Comparison of ENCODE assay signal across 13 mouse cellular contexts in genomic region chr17:26893492-26893891, GRCm38 (mm10). TPM values are rescaled to one million over a fixed set of nuclear protein-coding genes. Genes with fewer than 3 reads are reported as not detected.
DNase-seq lines count a peak whose midpoint lies in the region; ATAC-seq lines count a peak whose summit lies in the region.
"Had no signal": no experiment of that assay in that cellular context is flagged by ENCODE, and none has a peak within 500 bp of the region (broad histone marks: within the 10 kb centered on the region; RNA-seq: fewer than 3 reads in every experiment).

No protein-coding gene starts in this region.

- no peaks in the 10 kb centered on the region for H3K9me3 ChIP-seq in forebrain, embryonic 14.5 days (replicated peaks; ENCODE audit: control insufficient read depth, low read length)
- H3K9me3 ChIP-seq in forebrain, embryonic 10.5 days = no peaks in the 10 kb centered on the region
- H3K9me3 ChIP-seq in hindbrain, embryonic 10.5 days = no peaks in the 10 kb centered on the region
- H3K9me3 ChIP-seq in hindbrain, embryonic 13.5 days = no peaks in the 10 kb centered on the region
- no peaks in the 10 kb centered on the region for H3K9me3 ChIP-seq in heart, embryonic 15.5 days (replicated peaks)
- H3K9me3 ChIP-seq: midbrain, embryonic 10.5 days had no signal

- peak overlapping the region; percentile 23; the same call in 1 of the 2 replicates for H3K27ac ChIP-seq in forebrain, embryonic 14.5 days (ENCODE audit: low read depth, low read length)
- H3K27ac ChIP-seq in forebrain, embryonic 10.5 days = no peak overlapping the region
- H3K27ac ChIP-seq in hindbrain, embryonic 10.5 days = no peak overlapping the region
- H3K27ac ChIP-seq in hindbrain, embryonic 13.5 days = no peak overlapping the region
- H3K27ac ChIP-seq in heart, embryonic 15.5 days = peak overlapping the region; percentile 96
- H3K27ac ChIP-seq: liver, embryonic 14.5 days; midbrain, embryonic 10.5 days had no signal

- ATAC-seq in forebrain, embryonic 14.5 days = no peak
- ATAC-seq in hindbrain, embryonic 13.5 days (ENCODE audit: low FRiP score) = no peak
- ATAC-seq in heart, embryonic 15.5 days (replicated peaks; ENCODE audit: insufficient number of reproducible peaks, insufficient read depth, low FRiP score, low read depth) = no peak

- H3K9ac ChIP-seq in forebrain, embryonic 14.5 days (ENCODE audit: low read length) = peak overlapping the region; percentile 6
- H3K9ac ChIP-seq in hindbrain, embryonic 13.5 days = no peak overlapping the region
- no peak overlapping the region for H3K9ac ChIP-seq in heart, embryonic 15.5 days
- H3K9ac ChIP-seq: liver, embryonic 14.5 days had no signal

- no peak for DNase-seq in forebrain, embryonic 14.5 days (ENCODE audit: low spot score)
- DNase-seq in forebrain, embryonic 10.5 days (ENCODE audit: extremely low spot score, low spot score) = no peak
- peak; percentile 3 for DNase-seq in hindbrain, embryonic 10.5 days (ENCODE audit: low spot score)
- DNase-seq in Muller cell, postnatal 12 days (ENCODE audit: inconsistent ontology term) = peak; percentile 11
- no peak for DNase-seq in spleen, postnatal 4 days (ENCODE audit: low spot score in 2 of 2)
- no peak for DNase-seq in thymus, postnatal 14 days
- DNase-seq: adrenal gland, adult 2 months; gastrocnemius, postnatal 36 days had no signal

- 55% methylated on average over 6 of the region's 6 CpGs for WGBS in forebrain, embryonic 14.5 days
- 68% methylated on average over 6 of the region's 6 CpGs for WGBS in forebrain, embryonic 10.5 days
- 49% methylated on average over 6 of the region's 6 CpGs for WGBS in hindbrain, embryonic 10.5 days
- 48% methylated on average over 6 of the region's 6 CpGs for WGBS in hindbrain, embryonic 13.5 days
- 36% methylated on average over 6 of the region's 6 CpGs for WGBS in heart, embryonic 15.5 days

- H3K4me2 ChIP-seq in forebrain, embryonic 14.5 days (ENCODE audit: low read length) = no peak overlapping the region
- no peak overlapping the region for H3K4me2 ChIP-seq in hindbrain, embryonic 13.5 days
- H3K4me2 ChIP-seq in heart, embryonic 15.5 days = peak overlapping the region; percentile 53

- no peak overlapping the region for H3K4me3 ChIP-seq in forebrain, embryonic 14.5 days (ENCODE audit: low read depth, low read length)
- no peak overlapping the region for H3K4me3 ChIP-seq in forebrain, embryonic 10.5 days
- no peak overlapping the region for H3K4me3 ChIP-seq in hindbrain, embryonic 10.5 days
- H3K4me3 ChIP-seq in hindbrain, embryonic 13.5 days = no peak overlapping the region
- H3K4me3 ChIP-seq in heart, embryonic 15.5 days = no peak overlapping the region
- H3K4me3 ChIP-seq: midbrain, embryonic 10.5 days had no signal

- peaks cover 16% of the 10 kb centered on the region for H3K4me1 ChIP-seq in forebrain, embryonic 14.5 days (ENCODE audit: control insufficient read depth, insufficient read depth, low read length)
- H3K4me1 ChIP-seq in forebrain, embryonic 10.5 days = peaks cover 22% of the 10 kb centered on the region
- H3K4me1 ChIP-seq in hindbrain, embryonic 10.5 days (replicated peaks) = peaks cover 31% of the 10 kb centered on the region
- peaks cover 23% of the 10 kb centered on the region for H3K4me1 ChIP-seq in hindbrain, embryonic 13.5 days (replicated peaks)
- H3K4me1 ChIP-seq in heart, embryonic 15.5 days (replicated peaks) = peaks cover 44% of the 10 kb centered on the region

- H3K27me3 ChIP-seq in forebrain, embryonic 14.5 days (replicated peaks; ENCODE audit: control insufficient read depth, insufficient read depth, low read length) = peaks cover 6% of the 10 kb centered on the region; the same call in 1 of the 2 replicates
- peaks cover 20% of the 10 kb centered on the region; the same call in 1 of the 2 replicates for H3K27me3 ChIP-seq in forebrain, embryonic 10.5 days (ENCODE audit: poor library complexity, severe bottlenecking)
- H3K27me3 ChIP-seq in hindbrain, embryonic 10.5 days (ENCODE audit: insufficient read depth, poor library complexity, severe bottlenecking) = peaks cover 23% of the 10 kb centered on the region
- H3K27me3 ChIP-seq in hindbrain, embryonic 13.5 days = peaks cover 41% of the 10 kb centered on the region
- H3K27me3 ChIP-seq in heart, embryonic 15.5 days = no peaks in the 10 kb centered on the region

- no peaks in the 10 kb centered on the region for H3K36me3 ChIP-seq in forebrain, embryonic 14.5 days (ENCODE audit: control insufficient read depth, insufficient read depth, low read length)
- H3K36me3 ChIP-seq in forebrain, embryonic 10.5 days (replicated peaks) = no peaks in the 10 kb centered on the region
- no peaks in the 10 kb centered on the region for H3K36me3 ChIP-seq in hindbrain, embryonic 10.5 days
- H3K36me3 ChIP-seq in hindbrain, embryonic 13.5 days = no peaks in the 10 kb centered on the region
- no peaks in the 10 kb centered on the region for H3K36me3 ChIP-seq in heart, embryonic 15.5 days
- H3K36me3 ChIP-seq: midbrain, embryonic 10.5 days had no signal

RNA-seq across cellular contexts. Expression of gene Kifc5b, which starts 23.4 kb away (rescaled TPM):
- polyA plus RNA-seq in forebrain, embryonic 14.5 days (2014; fragmentation: Nextera tagmentation; extraction: Ambion mirVana) = 2.4 and 3.0 TPM in 2 replicates
- polyA plus RNA-seq in forebrain, embryonic 10.5 days (2016; fragmentation: Nextera tagmentation; extraction: Ambion mirVana) = 11.7 and 12.5 TPM in 2 replicates
- 9.2 and 12.0 TPM in 2 replicates for polyA plus RNA-seq in hindbrain, embryonic 10.5 days (2016; fragmentation: Nextera tagmentation; extraction: Ambion mirVana)
- 3.6 and 4.5 TPM in 2 replicates for polyA plus RNA-seq in hindbrain, embryonic 13.5 days (2015; fragmentation: Nextera tagmentation; extraction: Ambion mirVana)
- 5.3 and 7.4 TPM in 2 replicates for polyA plus RNA-seq in heart, embryonic 15.5 days (2015; fragmentation: Nextera tagmentation; extraction: Ambion mirVana)

RNA-seq across cellular contexts. Expression of gene Phf1, which starts 39.4 kb away (rescaled TPM):
- 10.0 and 12.1 TPM in 2 replicates for polyA plus RNA-seq in forebrain, embryonic 14.5 days (2014; fragmentation: Nextera tagmentation; extraction: Ambion mirVana)
- polyA plus RNA-seq in forebrain, embryonic 10.5 days (2016; fragmentation: Nextera tagmentation; extraction: Ambion mirVana) = 2.8 and 2.9 TPM in 2 replicates
- polyA plus RNA-seq in hindbrain, embryonic 10.5 days (2016; fragmentation: Nextera tagmentation; extraction: Ambion mirVana) = 4.5 and 8.2 TPM in 2 replicates
- polyA plus RNA-seq in hindbrain, embryonic 13.5 days (2015; fragmentation: Nextera tagmentation; extraction: Ambion mirVana) = 17.9 and 19.2 TPM in 2 replicates
- polyA plus RNA-seq in heart, embryonic 15.5 days (2015; fragmentation: Nextera tagmentation; extraction: Ambion mirVana) = 7.3 and 9.5 TPM in 2 replicates

RNA-seq across cellular contexts. Expression of gene Cuta, which starts 45.9 kb away (rescaled TPM):
- polyA plus RNA-seq in forebrain, embryonic 14.5 days (2014; fragmentation: Nextera tagmentation; extraction: Ambion mirVana) = 137 and 150 TPM in 2 replicates
- 180 and 184 TPM in 2 replicates for polyA plus RNA-seq in forebrain, embryonic 10.5 days (2016; fragmentation: Nextera tagmentation; extraction: Ambion mirVana)
- polyA plus RNA-seq in hindbrain, embryonic 10.5 days (2016; fragmentation: Nextera tagmentation; extraction: Ambion mirVana) = 186 and 189 TPM in 2 replicates
- 133 and 148 TPM in 2 replicates for polyA plus RNA-seq in hindbrain, embryonic 13.5 days (2015; fragmentation: Nextera tagmentation; extraction: Ambion mirVana)
- polyA plus RNA-seq in heart, embryonic 15.5 days (2015; fragmentation: Nextera tagmentation; extraction: Ambion mirVana) = 144 and 160 TPM in 2 replicates

RNA-seq across cellular contexts. Expression of gene Syngap1, which starts 47.6 kb away (rescaled TPM):
- polyA plus RNA-seq in forebrain, embryonic 14.5 days (2014; fragmentation: Nextera tagmentation; extraction: Ambion mirVana) = 4.2 and 4.9 TPM in 2 replicates
- 1.5 and 1.9 TPM in 2 replicates for polyA plus RNA-seq in forebrain, embryonic 10.5 days (2016; fragmentation: Nextera tagmentation; extraction: Ambion mirVana)
- polyA plus RNA-seq in hindbrain, embryonic 10.5 days (2016; fragmentation: Nextera tagmentation; extraction: Ambion mirVana) = 2.0 TPM in 2 replicates
- polyA plus RNA-seq in hindbrain, embryonic 13.5 days (2015; fragmentation: Nextera tagmentation; extraction: Ambion mirVana) = 4.6 and 5.9 TPM in 2 replicates
- 0.60 and 1.0 TPM in 2 replicates for polyA plus RNA-seq in heart, embryonic 15.5 days (2015; fragmentation: Nextera tagmentation; extraction: Ambion mirVana)

RNA-seq across cellular contexts. Expression of gene Nkx2-5, which starts 48.7 kb away (rescaled TPM):
- not detected in 2 replicates for polyA plus RNA-seq in forebrain, embryonic 14.5 days (2014; fragmentation: Nextera tagmentation; extraction: Ambion mirVana)
- not detected in 2 replicates for polyA plus RNA-seq in forebrain, embryonic 10.5 days (2016; fragmentation: Nextera tagmentation; extraction: Ambion mirVana)
- 0.21 TPM in 1 of 2 replicates, not detected in the other for polyA plus RNA-seq in hindbrain, embryonic 10.5 days (2016; fragmentation: Nextera tagmentation; extraction: Ambion mirVana)
- polyA plus RNA-seq in hindbrain, embryonic 13.5 days (2015; fragmentation: Nextera tagmentation; extraction: Ambion mirVana) = 0.39 and 0.67 TPM in 2 replicates
- polyA plus RNA-seq in heart, embryonic 15.5 days (2015; fragmentation: Nextera tagmentation; extraction: Ambion mirVana) = 131 and 147 TPM in 2 replicates
- polyA plus RNA-seq: liver, embryonic 14.5 days; midbrain, embryonic 10.5 days; testis, adult 2 months had no signal

Comparison
In these comparisons a context has a peak if more than half of its experiments do, and no peak if none do; other contexts are left out.
1. H3K27ac ChIP-seq: peak in forebrain, embryonic 14.5 days (single experiment) and heart, embryonic 15.5 days (single experiment); none in forebrain, embryonic 10.5 days (single experiment), hindbrain, embryonic 10.5 days (single experiment) and hindbrain, embryonic 13.5 days (single experiment).
2. DNase-seq: peak in hindbrain, embryonic 10.5 days (single experiment) and Muller cell, postnatal 12 days (single experiment); none in forebrain, embryonic 14.5 days (single experiment), forebrain, embryonic 10.5 days (single experiment), spleen, postnatal 4 days (0 of 2) and thymus, postnatal 14 days (single experiment).